Mouse (Mus musculus) large intestine, adult 2 months (tissue): Measurements from ENCODE around the gene Rps6ka4. TPM values are rescaled to one million over a fixed set of nuclear protein-coding genes. Genes with fewer than 3 reads are reported as not detected.

Experiments
- DNase-seq: peaks from one replicate; pipeline ENCODE4 v3.0.0-alpha.2; 2012; ENCODE audit warnings: low read depth, low spot score
- WGBS: fragments of 180-500 bp; shearing (Covaris S2); methylation state at CpG from one replicate; pipeline ENCODE4 v1.1.7; 2018; 5-methylcytosine and 5-hydroxymethylcytosine counted together
- polyA plus RNA-seq: library from polyadenylated mRNA; depleted of rRNA; stranded (reverse); fragments of >200 nt; gene quantifications from 2 replicates; pipeline ENCODE4 v1.2.3, GENCODE M21; 2012

Rps6ka4 gene
- polyA plus RNA-seq, 1 experiment = 25.1 TPM

- DNase-seq = no peak
- WGBS = 81% methylated on average over 21 of the region's 21 CpGs
Measured at GRCm38 (mm10) chr19:6852393-6853305, 12.2 kb upstream of the Rps6ka4 start.

GRCm38 (mm10) chr19:6851497-6851896 is 11.1 kb upstream of the Rps6ka4 start:
- WGBS = 85% methylated on average over 3 of the region's 3 CpGs
- DNase-seq = no peak

- 89% methylated on average over 23 of the region's 23 CpGs for WGBS
- DNase-seq = no peak
Measured at GRCm38 (mm10) chr19:6849506-6850068, 9.2 kb upstream of the Rps6ka4 start.

GRCm38 (mm10) chr19:6847841-6848517 is 7.5 kb upstream of the Rps6ka4 start:
- 9% methylated on average over 31 of the region's 31 CpGs for WGBS

GRCm38 (mm10) chr19:6846050-6846449 is 5.6 kb upstream of the Rps6ka4 start:
- 86% methylated on average over 4 of the region's 4 CpGs for WGBS
- no peak for DNase-seq

More at GRCm38 (mm10) chr19:6847841-6848517, 7.5 kb upstream of the Rps6ka4 start:
- DNase-seq = no peak

GRCm38 (mm10) chr19:6842353-6842752 is 1.9 kb upstream of the Rps6ka4 start:
- DNase-seq = no peak
- WGBS = 87% methylated on average over 1 of the region's 1 CpGs

- no peak for DNase-seq
- 12% methylated on average over 3 of the region's 3 CpGs for WGBS
Measured at GRCm38 (mm10) chr19:6841292-6841597, 809 bp upstream of the Rps6ka4 start.

GRCm38 (mm10) chr19:6839615-6840474 is 591 bp downstream of the Rps6ka4 start:
- DNase-seq = no peak

GRCm38 (mm10) chr19:6832363-6832762 is 8.1 kb downstream of the Rps6ka4 start:
- WGBS = 94% methylated on average over 8 of the region's 8 CpGs
- DNase-seq = no peak

More at GRCm38 (mm10) chr19:6839615-6840474, 591 bp downstream of the Rps6ka4 start:
- WGBS = 10% methylated on average over 46 of the region's 46 CpGs

GRCm38 (mm10) chr19:6831331-6831730 is 9.1 kb downstream of the Rps6ka4 start:
- WGBS = 89% methylated on average over 17 of the region's 17 CpGs
- no peak for DNase-seq

GRCm38 (mm10) chr19:6830556-6831316 is 9.7 kb downstream of the Rps6ka4 start:
- WGBS = 81% methylated on average over 38 of the region's 38 CpGs
- DNase-seq = no peak

- no peak for DNase-seq
Measured at GRCm38 (mm10) chr19:6829870-6830555, 10.4 kb downstream of the Rps6ka4 start.

GRCm38 (mm10) chr19:6829069-6829468 is 11.4 kb downstream of the Rps6ka4 start:
- DNase-seq = no peak
- 52% methylated on average over 3 of the region's 3 CpGs for WGBS

More at GRCm38 (mm10) chr19:6829870-6830555, 10.4 kb downstream of the Rps6ka4 start:
- 76% methylated on average over 48 of the region's 48 CpGs for whole genome bisulfite sequencing

GRCm38 (mm10) chr19:6826601-6827000 is 13.8 kb downstream of the Rps6ka4 start:
- 77% methylated on average over 3 of the region's 3 CpGs for WGBS
- no peak for DNase-seq

- no peak for DNase-seq
- WGBS = 81% methylated on average over 6 of the region's 6 CpGs
Measured at GRCm38 (mm10) chr19:6825384-6825783, 15.1 kb downstream of the Rps6ka4 start.

GRCm38 (mm10) chr19:6820538-6821195 is 19.8 kb downstream of the Rps6ka4 start:
- DNase-seq = no peak

GRCm38 (mm10) chr19:6819143-6819827 is 21.2 kb downstream of the Rps6ka4 start:
- DNase-seq = no peak

More at GRCm38 (mm10) chr19:6820538-6821195, 19.8 kb downstream of the Rps6ka4 start:
- WGBS = 70% methylated on average over 13 of the region's 13 CpGs

More at GRCm38 (mm10) chr19:6819143-6819827, 21.2 kb downstream of the Rps6ka4 start:
- WGBS = 35% methylated on average over 10 of the region's 10 CpGs
